Mouse (Mus musculus) forebrain, embryonic 13.5 days (tissue): ENCODE measurements around the gene Ksr2. TPM values are rescaled to one million over a fixed set of nuclear protein-coding genes. Genes with fewer than 3 reads are reported as not detected.

ENCODE experiments used
- ATAC-seq: fragments of 200-750 bp; cut with Nextera tagmentation; 2 replicates; pipeline ENCODE4 v1.8.0; 2017
- H3K27ac ChIP-seq: fragments of 300-500 bp; sonication (generic); 2 replicates; pipeline ENCODE4 v1.5.1; 2015; ENCODE audit warnings: inconsistent platforms, mild to moderate bottlenecking, moderate library complexity
- H3K27me3 ChIP-seq: fragments of 300-500 bp; sonication (generic); 2 replicates; pipeline ENCODE4 v1.6.1; 2015; ENCODE audit warnings: mild to moderate bottlenecking, inconsistent platforms
- H3K36me3 ChIP-seq: fragments of 300-500 bp; sonication (generic); 2 replicates; pipeline ENCODE4 v1.6.1; 2015; ENCODE audit warnings: mild to moderate bottlenecking, inconsistent platforms; ENCODE audit not compliant: poor library complexity, severe bottlenecking
- H3K4me1 ChIP-seq: fragments of 300-500 bp; sonication (generic); 2 replicates; pipeline ENCODE4 v1.6.1; 2015; ENCODE audit warnings: inconsistent platforms
- H3K4me2 ChIP-seq: fragments of 300-500 bp; sonication (generic); 2 replicates; pipeline ENCODE4 v1.6.1; 2015; ENCODE audit warnings: inconsistent platforms, mild to moderate bottlenecking, moderate library complexity
- H3K4me3 ChIP-seq: fragments of 300-500 bp; sonication (generic); 2 replicates; pipeline ENCODE4 v1.5.1; 2015; ENCODE audit warnings: mild to moderate bottlenecking, inconsistent platforms
- H3K9ac ChIP-seq: fragments of 300-500 bp; sonication (generic); 2 replicates; pipeline ENCODE4 v1.6.1; 2015; ENCODE audit warnings: mild to moderate bottlenecking, inconsistent platforms
- H3K9me3 ChIP-seq: fragments of 300-500 bp; sonication (generic); replicated peaks from 2 replicates; pipeline ENCODE4 v1.6.1; 2016; ENCODE audit warnings: inconsistent platforms
- WGBS: fragments of 180-500 bp; shearing (Covaris S2); methylation state at CpG from one replicate; pipeline ENCODE4 v1.1.7; 2015; 5-methylcytosine and 5-hydroxymethylcytosine counted together
- polyA plus RNA-seq: library from polyadenylated mRNA; unstranded; fragments of >200 nt; fragmentation: Nextera tagmentation; extraction: Ambion mirVana; gene quantifications from 2 replicates; pipeline ENCODE4 v1.2.1, GENCODE M21; 2015

The Ksr2 gene
- polyA plus RNA-seq, 1 experiment from 2014 or later: 2.5 TPM

GRCm38 (mm10) chr5:117641585-117641984 lies 227.8 kb downstream of the Ksr2 start:
- no peaks in the 10 kb centered on the region for H3K9me3 ChIP-seq
- no peak for ATAC-seq
- no peaks in the 10 kb centered on the region for H3K27me3 ChIP-seq
- H3K4me1 ChIP-seq: no peaks in the 10 kb centered on the region
- H3K27ac ChIP-seq: no peak overlapping the region
- no peaks in the 10 kb centered on the region for H3K36me3 ChIP-seq
- no peak overlapping the region for H3K9ac ChIP-seq
- H3K4me3 ChIP-seq: no peak overlapping the region
- WGBS: 90% methylated on average over 6 of the region's 6 CpGs
- no peak overlapping the region for H3K4me2 ChIP-seq

- WGBS: 88% methylated on average over 14 of the region's 14 CpGs
- Histone ChIP-seq H3K27me3 (no peaks in the 10 kb centered on the region), H3K27ac (no peak overlapping the region), H3K4me1 (no peaks in the 10 kb centered on the region), H3K36me3 (no peaks in the 10 kb centered on the region), H3K4me2 (no peak overlapping the region), H3K9ac (no peak overlapping the region), H3K9me3 (no peaks in the 10 kb centered on the region), H3K4me3 (no peak overlapping the region)
- ATAC-seq: no peak
Observed at GRCm38 (mm10) chr5:117651238-117651886, 237.6 kb downstream of the Ksr2 start.

GRCm38 (mm10) chr5:117658641-117659040 lies 244.8 kb downstream of the Ksr2 start:
- no peak for ATAC-seq
- Histone ChIP-seq H3K27ac (no peak overlapping the region), H3K36me3 (no peaks in the 10 kb centered on the region), H3K9me3 (no peaks in the 10 kb centered on the region), H3K4me3 (no peak overlapping the region), H3K9ac (no peak overlapping the region), H3K27me3 (no peaks in the 10 kb centered on the region), H3K4me1 (peaks cover 4% of the 10 kb centered on the region; the same call in 1 of the 2 replicates), H3K4me2 (no peak overlapping the region)
- WGBS: 26% methylated on average over 6 of the region's 6 CpGs

- Histone ChIP-seq H3K36me3 (no peaks in the 10 kb centered on the region), H3K27me3 (no peaks in the 10 kb centered on the region), H3K9ac (no peak overlapping the region), H3K4me3 (no peak overlapping the region), H3K9me3 (no peaks in the 10 kb centered on the region), H3K4me1 (peaks cover 4% of the 10 kb centered on the region; the same call in 1 of the 2 replicates), H3K27ac (no peak overlapping the region), H3K4me2 (no peak overlapping the region)
- ATAC-seq: no peak
- WGBS: 78% methylated on average over 13 of the region's 13 CpGs
Observed at GRCm38 (mm10) chr5:117659596-117659995, 245.8 kb downstream of the Ksr2 start.

- no peaks in the 10 kb centered on the region for H3K27me3 ChIP-seq
- no peak overlapping the region for H3K4me3 ChIP-seq
- H3K27ac ChIP-seq: no peak overlapping the region
- peaks cover 21% of the 10 kb centered on the region for H3K4me1 ChIP-seq
- no peak for ATAC-seq
- H3K9ac ChIP-seq: no peak overlapping the region
- no peaks in the 10 kb centered on the region for H3K9me3 ChIP-seq
- 5% methylated on average over 9 of the region's 9 CpGs for WGBS
- no peaks in the 10 kb centered on the region for H3K36me3 ChIP-seq
- H3K4me2 ChIP-seq: peak overlapping the region; percentile 13
Observed at GRCm38 (mm10) chr5:117665181-117665580, 251.4 kb downstream of the Ksr2 start.

GRCm38 (mm10) chr5:117667314-117667713 lies 253.5 kb downstream of the Ksr2 start:
- Histone ChIP-seq H3K27ac (no peak overlapping the region), H3K4me2 (no peak overlapping the region), H3K4me3 (no peak overlapping the region), H3K9ac (no peak overlapping the region), H3K4me1 (peaks cover 24% of the 10 kb centered on the region), H3K9me3 (no peaks in the 10 kb centered on the region), H3K27me3 (no peaks in the 10 kb centered on the region), H3K36me3 (no peaks in the 10 kb centered on the region)
- 74% methylated on average over 3 of the region's 4 CpGs for WGBS
- ATAC-seq: peak; percentile 36; the same call in 1 of the 2 replicates

GRCm38 (mm10) chr5:117669265-117669664 lies 255.5 kb downstream of the Ksr2 start:
- Histone ChIP-seq H3K27ac (no peak overlapping the region), H3K4me2 (no peak overlapping the region), H3K4me3 (no peak overlapping the region), H3K27me3 (no peaks in the 10 kb centered on the region), H3K9me3 (no peaks in the 10 kb centered on the region), H3K36me3 (no peaks in the 10 kb centered on the region), H3K9ac (no peak overlapping the region), H3K4me1 (peaks cover 24% of the 10 kb centered on the region)
- 72% methylated on average over 4 of the region's 4 CpGs for WGBS
- ATAC-seq: no peak

- no peaks in the 10 kb centered on the region for H3K27me3 ChIP-seq
- 0 out of 2 replicates have a peak overlapping the region, but pooled peaks have one; percentile 8 for H3K27ac ChIP-seq
- no peak for ATAC-seq
- H3K4me1 ChIP-seq: peaks cover 24% of the 10 kb centered on the region
- H3K36me3 ChIP-seq: no peaks in the 10 kb centered on the region
- 86% methylated on average over 7 of the region's 7 CpGs for WGBS
- no peaks in the 10 kb centered on the region for H3K9me3 ChIP-seq
- no peak overlapping the region for H3K9ac ChIP-seq
- no peak overlapping the region for H3K4me3 ChIP-seq
- no peak overlapping the region for H3K4me2 ChIP-seq
Observed at GRCm38 (mm10) chr5:117669843-117670242, 256.0 kb downstream of the Ksr2 start.

GRCm38 (mm10) chr5:117671362-117671761 lies 257.6 kb downstream of the Ksr2 start:
- H3K9me3 ChIP-seq: no peaks in the 10 kb centered on the region
- no peaks in the 10 kb centered on the region for H3K36me3 ChIP-seq
- H3K9ac ChIP-seq: no peak overlapping the region
- H3K27ac ChIP-seq: no peak overlapping the region
- no peaks in the 10 kb centered on the region for H3K27me3 ChIP-seq
- H3K4me3 ChIP-seq: no peak overlapping the region
- 53% methylated on average over 6 of the region's 6 CpGs for WGBS
- no peak overlapping the region for H3K4me2 ChIP-seq
- peaks cover 15% of the 10 kb centered on the region for H3K4me1 ChIP-seq
- ATAC-seq: no peak

GRCm38 (mm10) chr5:117675840-117676239 lies 262.0 kb downstream of the Ksr2 start:
- ATAC-seq: no peak
- 61% methylated on average over 8 of the region's 8 CpGs for WGBS
- Histone ChIP-seq H3K9me3 (no peaks in the 10 kb centered on the region), H3K27me3 (no peaks in the 10 kb centered on the region), H3K27ac (peak overlapping the region; percentile 46; the same call in 1 of the 2 replicates), H3K4me2 (no peak overlapping the region), H3K4me1 (no peaks in the 10 kb centered on the region), H3K9ac (no peak overlapping the region), H3K4me3 (no peak overlapping the region), H3K36me3 (no peaks in the 10 kb centered on the region)

- ATAC-seq: no peak
- Histone ChIP-seq H3K36me3 (no peaks in the 10 kb centered on the region), H3K4me2 (no peak overlapping the region), H3K27me3 (no peaks in the 10 kb centered on the region), H3K27ac (no peak overlapping the region), H3K9me3 (no peaks in the 10 kb centered on the region), H3K4me1 (no peaks in the 10 kb centered on the region), H3K9ac (no peak overlapping the region), H3K4me3 (no peak overlapping the region)
- WGBS: 94% methylated on average over 6 of the region's 6 CpGs
Observed at GRCm38 (mm10) chr5:117677231-117677630, 263.4 kb downstream of the Ksr2 start.

- WGBS: 72% methylated on average over 5 of the region's 5 CpGs
Observed at GRCm38 (mm10) chr5:117678371-117678770, 264.6 kb downstream of the Ksr2 start.

GRCm38 (mm10) chr5:117682226-117682625 lies 268.4 kb downstream of the Ksr2 start:
- Histone ChIP-seq H3K27ac (no peak overlapping the region), H3K9me3 (no peaks in the 10 kb centered on the region), H3K27me3 (no peaks in the 10 kb centered on the region), H3K36me3 (no peaks in the 10 kb centered on the region), H3K4me3 (no peak overlapping the region), H3K4me1 (0 out of 2 replicates have a peak, but pooled peaks cover 5% of the 10 kb centered on the region), H3K4me2 (no peak overlapping the region), H3K9ac (no peak overlapping the region)
- ATAC-seq: no peak
- 95% methylated on average over 3 of the region's 3 CpGs for WGBS

More at GRCm38 (mm10) chr5:117678371-117678770, 264.6 kb downstream of the Ksr2 start:
- H3K9me3 ChIP-seq: no peaks in the 10 kb centered on the region
- H3K36me3 ChIP-seq: no peaks in the 10 kb centered on the region
- H3K27me3 ChIP-seq: no peaks in the 10 kb centered on the region
- ATAC-seq: no peak
- H3K4me1 ChIP-seq: no peaks in the 10 kb centered on the region
- no peak overlapping the region for H3K9ac ChIP-seq
- H3K4me2 ChIP-seq: no peak overlapping the region
- H3K27ac ChIP-seq: no peak overlapping the region
- no peak overlapping the region for H3K4me3 ChIP-seq
